Mouse (Mus musculus): ENCODE measurements at regions not wholly inside any gene's neighbourhood (a gene's known extent, or its start where the extent isn't known, plus 50 kb on each side); places are given as distances from the start of the nearest gene placed in this dataset.

DNA sequence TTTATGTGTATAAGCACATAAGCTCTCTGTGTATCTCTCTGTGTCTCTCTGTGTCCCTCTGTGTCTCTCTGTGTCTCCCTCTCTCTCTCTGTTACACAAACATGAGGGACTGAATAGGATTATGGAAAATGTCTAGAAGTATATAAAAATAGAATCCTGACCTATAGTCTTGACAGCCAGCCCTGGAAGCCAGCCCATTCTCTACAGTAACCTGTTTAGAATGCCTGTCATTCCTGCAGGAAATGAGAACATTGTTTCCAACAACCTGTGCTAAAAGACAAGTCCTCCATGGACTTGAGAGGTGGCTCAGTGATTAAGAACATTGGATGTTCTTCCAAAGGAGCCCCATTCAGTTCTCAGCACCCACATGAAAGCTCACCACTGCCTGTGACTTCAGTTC lies 714.4 kb downstream of the Tns3 start:
- TF ChIP-seq CTCF (IDR thresholded peaks at IDR 0.05; ENCODE audit: low read depth) (no peak), EP300 (IDR thresholded peaks at IDR 0.05; ENCODE audit: low read depth) (no peak)
